Comparison of ENCODE assay signal across 13 mouse cellular contexts in the genomic region with DNA sequence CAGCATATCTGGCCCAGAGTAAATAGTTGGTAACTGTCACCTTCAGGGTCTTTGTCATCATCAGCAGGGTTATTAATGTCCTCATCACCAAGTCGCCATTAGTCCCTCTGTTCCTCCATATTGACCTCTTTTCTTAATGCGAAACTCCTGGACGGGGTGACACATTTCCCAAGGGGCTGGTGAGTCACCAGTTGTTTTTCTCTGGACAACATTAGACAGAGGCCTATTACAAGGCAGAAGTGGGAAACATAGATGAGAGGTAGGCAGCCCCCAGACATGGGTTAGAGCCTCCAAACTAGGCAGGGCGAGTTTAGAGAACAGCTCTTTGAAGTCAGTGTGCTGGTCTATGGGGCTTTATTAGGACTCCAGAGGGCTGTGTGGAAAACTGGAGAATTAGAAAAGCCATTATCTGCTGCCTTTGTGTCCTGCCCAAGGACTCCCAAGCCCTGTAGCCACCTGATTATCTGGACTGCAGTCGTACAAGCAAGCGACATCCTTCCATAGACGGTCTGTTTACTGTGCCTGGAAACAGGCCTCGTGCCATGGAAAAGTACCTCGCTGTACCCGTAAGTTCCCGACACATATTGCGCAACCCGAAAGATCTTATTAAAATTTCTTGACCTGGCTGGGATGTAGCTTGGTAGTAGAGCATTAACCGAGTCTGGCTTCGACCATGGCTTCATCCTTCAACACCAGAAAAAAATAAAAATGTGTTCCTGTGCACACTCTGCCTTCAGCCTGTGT.
DNase-seq lines count a peak whose midpoint lies in the region; ATAC-seq and TF ChIP-seq lines count a peak whose summit lies in the region.
"Had no signal": no experiment of that assay in that cellular context is flagged by ENCODE, and none has a peak within 500 bp of the region (broad histone marks: within the 10 kb centered on the region; RNA-seq: fewer than 3 reads in every experiment).

No protein-coding gene starts in this region.

- no peak for TF ChIP-seq CTCF in gastrocnemius, adult 2 months (IDR thresholded peaks at IDR 0.05)
- TF ChIP-seq CTCF in kidney, adult 2 months (conservative IDR thresholded peaks at IDR 0.05; ENCODE audit: insufficient read depth, insufficient read length, low read depth, low read length), result no peak
- no peak for TF ChIP-seq CTCF in C2C12 (IDR thresholded peaks at IDR 0.05; ENCODE audit: control insufficient read depth, insufficient read depth, insufficient read length)

- H3ac ChIP-seq in C2C12 (ENCODE audit: control insufficient read depth, insufficient read length, low read depth), result no peak overlapping the region

- no peaks in the 10 kb centered on the region for H3K9me3 ChIP-seq in forebrain, embryonic 12.5 days
- H3K9me3 ChIP-seq: embryonic facial prominence, embryonic 10.5 days; G1E; heart, embryonic 13.5 days had no signal

- H3K79me3 ChIP-seq in C2C12 (ENCODE audit: low read depth), result no peaks in the 10 kb centered on the region

- H3K79me2 ChIP-seq in C2C12 (ENCODE audit: control insufficient read depth, insufficient read depth), result no peaks in the 10 kb centered on the region

- intact Hi-C loops in gastrocnemius, adult 2 months (cut with DNase I), result loop anchor here (5.0 kb wide), 1 partner anchor 40 kb away; no protein-coding TSS in a partner anchor

- no peak overlapping the region for H3K9ac ChIP-seq in forebrain, embryonic 12.5 days
- H3K9ac ChIP-seq: heart, embryonic 13.5 days; hindbrain, embryonic 14.5 days had no signal

- TF ChIP-seq POLR2A in kidney, adult 2 months (IDR thresholded peaks at IDR 0.05; ENCODE audit: low read depth, low read length), result no peak

- no peak overlapping the region for H3K4me3 ChIP-seq in gastrocnemius, adult 2 months
- H3K4me3 ChIP-seq in kidney, adult 2 months (ENCODE audit: insufficient read depth, low read depth, low read length), result no peak overlapping the region
- H3K4me3 ChIP-seq in C2C12 (ENCODE audit: insufficient read depth, poor library complexity, severe bottlenecking), result no peak overlapping the region
- no peak overlapping the region for H3K4me3 ChIP-seq in forebrain, embryonic 12.5 days (replicated peaks)
- H3K4me3 ChIP-seq: embryonic facial prominence, embryonic 10.5 days; heart, embryonic 13.5 days had no signal

- WGBS in kidney, adult 2 months, result 59% methylated on average over 15 of the region's 15 CpGs
- WGBS in forebrain, embryonic 12.5 days, result 88% methylated on average over 15 of the region's 15 CpGs

- H3K4me2 ChIP-seq in forebrain, embryonic 12.5 days, result no peak overlapping the region
- H3K4me2 ChIP-seq: heart, embryonic 13.5 days; hindbrain, embryonic 14.5 days had no signal

- no peaks in the 10 kb centered on the region for H3K36me3 ChIP-seq in kidney, adult 2 months (ENCODE audit: control insufficient read depth, insufficient read depth, low read length)
- H3K36me3 ChIP-seq in C2C12 (ENCODE audit: control insufficient read depth, insufficient read depth), result no peaks in the 10 kb centered on the region
- H3K36me3 ChIP-seq in forebrain, embryonic 12.5 days (replicated peaks), result no peaks in the 10 kb centered on the region
- H3K36me3 ChIP-seq: embryonic facial prominence, embryonic 10.5 days; G1E; heart, embryonic 13.5 days had no signal

- ATAC-seq in forebrain, embryonic 12.5 days (ENCODE audit: low FRiP score), result no peak

- DNase-seq in gastrocnemius, adult 2 months, result peak; percentile 79
- no peak for DNase-seq in gastrocnemius, postnatal 4 days (ENCODE audit: low spot score in 2 of 2)
- DNase-seq in kidney, adult 2 months, result peak; percentile 92
- DNase-seq in kidney, postnatal 4 days, result no peak
- peak; percentile 55 for DNase-seq in gastrocnemius, postnatal 25 days
- no peak for DNase-seq in testis, postnatal 14 days (ENCODE audit: low spot score)
- DNase-seq: cerebellum, postnatal 14 days had no signal

- peaks cover 30% of the 10 kb centered on the region for H3K4me1 ChIP-seq in kidney, adult 2 months (ENCODE audit: control insufficient read depth, insufficient read depth, low read length)
- H3K4me1 ChIP-seq in forebrain, embryonic 12.5 days, result no peaks in the 10 kb centered on the region
- H3K4me1 ChIP-seq: embryonic facial prominence, embryonic 10.5 days; heart, embryonic 13.5 days had no signal

- peak overlapping the region; percentile 93 for H3K27ac ChIP-seq in gastrocnemius, adult 2 months
- H3K27ac ChIP-seq in kidney, adult 2 months (ENCODE audit: insufficient read depth, low read depth, low read length), result peak overlapping the region; percentile 64
- H3K27ac ChIP-seq in forebrain, embryonic 12.5 days, result no peak overlapping the region
- H3K27ac ChIP-seq: embryonic facial prominence, embryonic 10.5 days; heart, embryonic 13.5 days; hindbrain, embryonic 14.5 days had no signal

- H3K27me3 ChIP-seq in kidney, adult 2 months (replicated peaks; ENCODE audit: control insufficient read depth, insufficient read depth, low read length), result no peaks in the 10 kb centered on the region
- H3K27me3 ChIP-seq in C2C12 (ENCODE audit: control insufficient read depth, insufficient read depth, insufficient read length), result no peaks in the 10 kb centered on the region
- no peaks in the 10 kb centered on the region for H3K27me3 ChIP-seq in forebrain, embryonic 12.5 days
- H3K27me3 ChIP-seq: heart, embryonic 13.5 days had no signal

TF ChIP-seq in C2C12, 6 proteins besides CTCF, POLR2A, EP300 and RAD21:
- TF ChIP-seq CEBPB (IDR thresholded peaks at IDR 0.05; ENCODE audit: low read depth) (peak; percentile 88), FOSL1 (IDR thresholded peaks at IDR 0.05; ENCODE audit: insufficient read depth, low read length, poor library complexity, severe bottlenecking) (no peak), MYOG (IDR thresholded peaks at IDR 0.05; ENCODE audit: control insufficient read depth, extremely low read depth, insufficient read length) (no peak)

Comparison
In these comparisons a context has a peak if more than half of its experiments do, and no peak if none do; other contexts are left out.
1. DNase-seq: peak in gastrocnemius, adult 2 months (single experiment), kidney, adult 2 months (single experiment) and gastrocnemius, postnatal 25 days (single experiment); none in gastrocnemius, postnatal 4 days (0 of 2), kidney, postnatal 4 days (0 of 2) and testis, postnatal 14 days (single experiment).